Mouse (Mus musculus) liver, postnatal 0 days (tissue): ENCODE data around the gene Tnfsf13. TPM values are rescaled to one million over a fixed set of nuclear protein-coding genes. Genes with fewer than 3 reads are reported as not detected.

Source experiments
- ATAC-seq: fragments of 200-750 bp; cut with Nextera tagmentation; 2 replicates; pipeline ENCODE4 v1.8.0; 2017; ENCODE audit warnings: mild to moderate bottlenecking, moderate library complexity
- DNase-seq: peaks from one replicate; pipeline ENCODE4 v3.0.0-alpha.2; 2016
- H3K27ac ChIP-seq: fragments of 300-500 bp; sonication (generic); 2 replicates; pipeline ENCODE4 v1.5.1; 2014; ENCODE audit warnings: antibody characterized with exemption, moderate library complexity, mild to moderate bottlenecking, low read depth
- H3K27me3 ChIP-seq: fragments of 300-500 bp; sonication (generic); 2 replicates; pipeline ENCODE4 v1.6.1; 2014; ENCODE audit warnings: low read length, control low read depth, mixed read lengths; ENCODE audit not compliant: insufficient read depth
- H3K36me3 ChIP-seq: fragments of 300-500 bp; sonication (generic); replicated peaks from 2 replicates; pipeline ENCODE4 v1.6.1; 2014; ENCODE audit warnings: mild to moderate bottlenecking, control low read depth, low read length, moderate library complexity, mixed read lengths; ENCODE audit not compliant: insufficient read depth
- H3K4me1 ChIP-seq: fragments of 300-500 bp; sonication (generic); 2 replicates; pipeline ENCODE4 v1.6.1; 2014; ENCODE audit warnings: antibody characterized with exemption, mild to moderate bottlenecking, control low read depth; ENCODE audit not compliant: insufficient read depth
- H3K4me2 ChIP-seq: fragments of 300-500 bp; sonication (generic); 2 replicates; pipeline ENCODE4 v1.6.1; 2014; ENCODE audit warnings: low read depth, mild to moderate bottlenecking, low read length, moderate library complexity, mixed read lengths
- H3K4me3 ChIP-seq: fragments of 300-500 bp; sonication (generic); 2 replicates; pipeline ENCODE4 v1.5.1; 2014; ENCODE audit warnings: low read depth, low read length
- H3K9ac ChIP-seq: fragments of 300-500 bp; sonication (generic); replicated peaks from 2 replicates; pipeline ENCODE4 v1.6.1; 2014; ENCODE audit warnings: mild to moderate bottlenecking, moderate library complexity
- H3K9me3 ChIP-seq: fragments of 300-500 bp; sonication (generic); 2 replicates; pipeline ENCODE4 v1.6.1; 2016; ENCODE audit warnings: mild to moderate bottlenecking, control low read depth, low read length, mixed read lengths
- CTCF ChIP-seq: sonication (generic); IDR thresholded peaks from 2 replicates; pipeline ENCODE4 v1.5.1; 2016; ENCODE audit warnings: antibody characterized with exemption, low read depth
- EP300 ChIP-seq: IDR thresholded peaks from 2 replicates; pipeline ENCODE4 v1.6.1; 2016; ENCODE audit warnings: antibody characterized with exemption, low read depth, mild to moderate bottlenecking
- WGBS: fragments of 180-500 bp; shearing (Covaris S2); extraction: QIAGEN DNeasy Blood & Tissue Kit; methylation state at CpG from one replicate; pipeline ENCODE4 v1.1.7; 2014; ENCODE audit not compliant: insufficient replicate concordance; 5-methylcytosine and 5-hydroxymethylcytosine counted together
- polyA plus RNA-seq: library from polyadenylated mRNA; unstranded; fragments of >200 nt; fragmentation: Nextera tagmentation; extraction: Ambion mirVana; gene quantifications from 2 replicates; pipeline ENCODE4 v1.2.1, GENCODE M21; 2015

Gene Tnfsf13
- polyA plus RNA-seq, 1 experiment from 2014 or later: 0.46 TPM

DNA sequence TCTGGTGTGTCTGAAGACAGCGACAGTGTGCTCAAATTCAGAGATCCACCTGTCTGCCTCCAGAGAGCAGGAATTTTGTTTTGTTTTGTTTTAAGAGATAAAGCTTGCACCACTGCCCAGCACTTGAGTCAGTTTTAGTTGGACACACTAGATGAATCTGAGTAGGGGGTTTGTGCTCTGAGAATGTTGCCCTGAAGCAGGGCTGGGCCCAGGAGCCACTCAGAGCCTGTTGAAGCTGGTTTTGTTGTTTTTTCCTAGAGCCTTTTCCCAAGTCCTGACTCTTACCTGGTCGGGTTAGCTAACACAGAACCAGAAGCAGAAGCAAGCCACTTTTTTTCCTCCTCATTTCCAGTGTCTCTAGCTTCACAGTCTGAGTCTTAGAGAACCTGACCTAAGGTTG, 25.5 kb upstream of the Tnfsf13 start:
- Histone ChIP-seq H3K9ac (no peak overlapping the region), H3K4me1 (peaks cover 23% of the 10 kb centered on the region), H3K27ac (no peak overlapping the region), H3K9me3 (no peaks in the 10 kb centered on the region), H3K36me3 (no peaks in the 10 kb centered on the region), H3K4me2 (no peak overlapping the region), H3K4me3 (no peak overlapping the region), H3K27me3 (no peaks in the 10 kb centered on the region)
- TF ChIP-seq EP300 (no peak), CTCF (no peak)
- DNase-seq (no peak), ATAC-seq (no peak)
- 72% methylated on average over 2 of the region's 2 CpGs for WGBS

DNA sequence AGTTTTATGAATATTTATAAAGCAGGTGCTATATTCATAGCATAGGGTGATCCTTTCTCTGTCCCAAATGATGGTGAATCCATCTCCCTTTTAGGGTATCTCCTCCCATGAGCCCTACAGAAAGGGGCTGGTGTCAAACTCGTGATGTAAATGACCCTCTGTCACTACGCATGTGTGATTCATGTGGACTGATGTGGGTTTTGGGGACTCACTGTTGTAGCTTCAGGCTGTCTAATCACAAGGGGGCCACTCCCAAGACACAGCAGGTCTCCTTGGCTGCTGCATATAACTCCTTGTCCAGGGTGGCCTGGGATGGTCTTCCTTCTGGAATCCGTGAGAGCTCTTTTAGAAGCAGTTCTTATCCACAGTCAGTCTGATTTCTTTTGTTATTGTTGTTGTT, 24.9 kb upstream of the Tnfsf13 start:
- WGBS: 77% methylated on average over 3 of the region's 3 CpGs
- no peak overlapping the region for H3K27ac ChIP-seq
- TF ChIP-seq CTCF (no peak), EP300 (no peak)

DNA sequence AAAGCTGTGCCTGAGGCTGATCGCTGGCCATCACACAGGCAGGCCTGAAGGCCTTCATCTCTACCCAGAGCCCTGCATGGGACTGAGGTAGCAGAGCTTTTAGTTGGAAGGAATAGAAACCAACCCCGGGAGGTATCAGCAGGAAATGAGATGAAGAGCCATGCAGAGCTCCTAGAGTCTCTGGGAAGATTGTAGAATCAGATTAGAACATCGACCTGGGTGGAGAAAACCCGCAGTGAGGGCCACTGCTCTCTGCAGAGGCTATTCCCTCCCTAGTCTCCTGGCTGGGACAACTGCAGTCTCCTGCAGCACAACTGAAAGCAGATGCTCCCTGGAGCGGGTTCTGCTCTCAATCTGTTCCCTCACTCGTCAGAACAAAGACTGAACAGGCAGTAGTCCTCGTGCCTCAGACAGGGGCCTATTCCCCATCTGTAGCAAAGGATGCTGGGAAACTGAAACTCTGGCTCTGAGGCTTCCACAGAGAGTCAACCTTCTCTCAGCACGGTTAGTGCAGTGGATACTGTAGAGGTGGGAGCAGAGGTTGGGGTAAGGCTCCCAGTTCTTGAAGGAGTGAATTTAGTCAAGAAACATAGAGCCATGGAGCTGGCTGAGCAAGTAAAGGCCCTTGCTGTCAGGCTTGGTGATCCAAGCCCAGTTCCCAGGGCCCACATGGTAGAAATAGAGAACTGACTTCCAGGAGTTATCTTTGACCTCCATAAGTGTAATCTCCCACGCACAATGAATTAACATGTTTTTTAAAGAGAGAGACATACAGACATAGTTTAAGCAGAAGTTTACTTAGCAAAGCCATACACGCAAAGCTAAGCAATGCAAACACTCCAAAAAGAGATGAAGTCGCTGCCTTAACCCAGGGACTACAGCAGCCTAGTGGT, 24.2 kb upstream of the Tnfsf13 start:
- Histone ChIP-seq H3K27me3 (no peaks in the 10 kb centered on the region), H3K4me1 (peaks cover 15% of the 10 kb centered on the region; the same call in 1 of the 2 replicates), H3K27ac (no peak overlapping the region), H3K4me2 (no peak overlapping the region), H3K9me3 (no peaks in the 10 kb centered on the region), H3K4me3 (no peak overlapping the region), H3K9ac (no peak overlapping the region), H3K36me3 (no peaks in the 10 kb centered on the region)
- WGBS: 56% methylated on average over 11 of the region's 11 CpGs
- ATAC-seq (no peak), DNase-seq (no peak)
- no peak for TF ChIP-seq EP300
- TF ChIP-seq CTCF: no peak

More for the DNA sequence above, 24.9 kb upstream of the Tnfsf13 start:
- no peak overlapping the region for H3K4me2 ChIP-seq
- H3K9me3 ChIP-seq: no peaks in the 10 kb centered on the region
- ATAC-seq (no peak), DNase-seq (no peak)
- H3K9ac ChIP-seq: no peak overlapping the region
- no peaks in the 10 kb centered on the region for H3K27me3 ChIP-seq
- H3K4me1 ChIP-seq: peaks cover 17% of the 10 kb centered on the region
- H3K36me3 ChIP-seq: no peaks in the 10 kb centered on the region
- H3K4me3 ChIP-seq: no peak overlapping the region

DNA sequence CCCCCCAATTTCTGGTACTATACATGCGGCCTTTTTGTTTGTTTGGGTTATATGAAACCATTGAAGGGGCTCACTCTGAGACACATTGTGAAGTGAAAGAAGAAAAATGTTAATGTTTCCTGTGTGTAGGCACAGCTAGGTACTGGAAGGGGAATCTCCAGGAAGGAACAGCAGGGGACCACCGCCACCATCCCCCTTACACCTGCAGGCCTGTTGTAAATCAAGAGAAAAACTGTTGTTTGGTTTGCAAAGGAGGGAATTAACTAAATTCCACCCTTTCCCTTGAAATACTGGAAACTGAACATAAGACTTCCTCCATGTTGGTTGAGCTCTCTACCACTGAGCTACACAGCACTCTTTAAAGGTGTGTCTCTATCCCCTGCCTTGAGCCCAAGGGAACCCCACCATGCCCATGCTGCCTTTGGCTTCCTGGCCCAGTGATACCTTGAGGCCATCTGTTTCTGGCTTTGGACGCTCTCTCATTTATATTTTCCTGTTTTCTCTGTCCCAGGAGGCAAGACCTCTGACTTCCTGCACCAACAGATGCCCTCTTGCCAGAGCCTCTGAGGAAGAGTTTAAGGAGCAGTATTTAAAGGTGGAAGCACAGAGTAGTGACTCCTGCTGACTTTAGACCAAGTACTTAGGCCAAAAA, 23.2 kb upstream of the Tnfsf13 start:
- 84% methylated on average over 3 of the region's 3 CpGs for WGBS
- no peaks in the 10 kb centered on the region for H3K36me3 ChIP-seq

DNA sequence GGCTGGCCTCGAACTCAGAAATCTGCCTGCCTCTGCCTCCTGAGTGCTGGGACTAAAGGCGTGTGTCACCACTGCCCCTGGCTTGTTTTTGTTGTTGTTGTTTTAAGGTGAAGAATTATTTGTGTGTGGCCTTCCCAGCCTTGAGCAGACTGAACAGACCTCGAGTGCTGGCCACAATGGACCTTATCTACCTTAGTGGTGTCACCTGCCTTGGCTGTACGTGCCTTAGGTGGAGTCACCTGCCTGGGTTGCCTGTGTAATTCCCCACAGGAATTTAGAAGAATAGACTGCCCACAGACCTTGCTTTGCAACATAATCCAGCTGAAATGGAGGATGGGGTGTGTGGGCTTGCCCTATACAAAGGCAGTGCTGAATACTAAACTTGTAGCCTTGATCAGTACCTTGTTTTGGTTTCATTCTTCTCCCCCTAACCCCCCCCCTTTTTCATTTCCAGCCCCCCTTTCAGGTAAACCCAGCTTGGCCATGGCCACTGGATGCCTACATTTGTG, 22.3 kb upstream of the Tnfsf13 start:
- Histone ChIP-seq H3K27ac (no peak overlapping the region), H3K9me3 (no peaks in the 10 kb centered on the region), H3K9ac (no peak overlapping the region), H3K27me3 (no peaks in the 10 kb centered on the region), H3K4me2 (no peak overlapping the region), H3K36me3 (no peaks in the 10 kb centered on the region), H3K4me3 (no peak overlapping the region), H3K4me1 (peaks cover 15% of the 10 kb centered on the region; the same call in 1 of the 2 replicates)
- 85% methylated on average over 4 of the region's 4 CpGs for WGBS
- TF ChIP-seq EP300 (no peak), CTCF (no peak)
- no peak for ATAC-seq
- DNase-seq: no peak

More for the DNA sequence above, 23.2 kb upstream of the Tnfsf13 start:
- no peaks in the 10 kb centered on the region for H3K9me3 ChIP-seq
- H3K4me3 ChIP-seq: no peak overlapping the region
- H3K4me2 ChIP-seq: no peak overlapping the region
- no peak for ATAC-seq
- H3K4me1 ChIP-seq: peaks cover 15% of the 10 kb centered on the region; the same call in 1 of the 2 replicates
- TF ChIP-seq CTCF (no peak), EP300 (no peak)
- H3K27ac ChIP-seq: no peak overlapping the region
- no peak overlapping the region for H3K9ac ChIP-seq
- no peak for DNase-seq
- H3K27me3 ChIP-seq: no peaks in the 10 kb centered on the region

DNA sequence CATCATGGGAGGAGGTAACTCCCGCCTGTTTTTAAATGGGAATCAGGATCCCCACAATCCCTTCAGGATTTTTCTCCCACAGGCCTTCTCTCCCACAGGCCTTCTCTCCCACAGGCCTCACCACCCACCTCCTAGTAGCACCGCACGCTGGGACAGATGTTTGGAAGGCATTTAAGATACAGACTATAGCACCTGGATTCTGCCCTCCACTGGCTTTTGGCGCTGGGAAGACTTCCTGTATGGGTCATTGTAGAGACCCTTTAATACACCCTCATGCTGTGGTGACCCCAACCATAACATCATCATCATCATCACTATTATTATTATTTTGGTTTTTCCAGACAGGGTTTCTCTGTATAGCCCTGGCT, 21.9 kb upstream of the Tnfsf13 start:
- H3K9ac ChIP-seq: no peak overlapping the region
- H3K27ac ChIP-seq: no peak overlapping the region
- H3K9me3 ChIP-seq: no peaks in the 10 kb centered on the region
- peaks cover 15% of the 10 kb centered on the region; the same call in 1 of the 2 replicates for H3K4me1 ChIP-seq
- WGBS: 84% methylated on average over 4 of the region's 4 CpGs
- H3K4me3 ChIP-seq: no peak overlapping the region
- no peaks in the 10 kb centered on the region for H3K36me3 ChIP-seq
- H3K4me2 ChIP-seq: no peak overlapping the region
- TF ChIP-seq EP300 (no peak), CTCF (no peak)
- ATAC-seq (no peak), DNase-seq (no peak)
- H3K27me3 ChIP-seq: no peaks in the 10 kb centered on the region
